Mouse (Mus musculus): Measurements from ENCODE around the gene Lamb2. TPM values are rescaled to one million over a fixed set of nuclear protein-coding genes. Genes with fewer than 3 reads are reported as not detected.

Lamb2 gene
- polyA plus RNA-seq, 1 experiment from 2014 or later = 18.1 TPM

- H3K27me3 ChIP-seq (ENCODE audit: control insufficient read depth, insufficient read depth, low read length) = no peaks in the 10 kb centered on the region
- WGBS = 69% methylated on average over 21 of the region's 21 CpGs
- DNase-seq (ENCODE audit: low spot score) (peak; percentile 62), ATAC-seq (ENCODE audit: insufficient read depth, low FRiP score, low TSS enrichment) (peak; percentile 56)
- H3K4me1 ChIP-seq (ENCODE audit: control insufficient read depth, insufficient read depth, low read length) = peaks cover 16% of the 10 kb centered on the region
- H3K4me2 ChIP-seq (ENCODE audit: low read depth) = peak overlapping the region; percentile 91
- peak overlapping the region; percentile 73 for H3K27ac ChIP-seq (ENCODE audit: low read depth, low read length)
- peak overlapping the region; percentile 10; the same call in 1 of the 2 replicates for H3K4me3 ChIP-seq (ENCODE audit: low read depth, low read length)
- 0 out of 2 replicates have a peak overlapping the region, but pooled peaks have one; percentile 14 for H3K9ac ChIP-seq (ENCODE audit: low read length)
- H3K36me3 ChIP-seq (ENCODE audit: control insufficient read depth, insufficient read depth, low read length) = no peaks in the 10 kb centered on the region
- no peaks in the 10 kb centered on the region for H3K9me3 ChIP-seq (ENCODE audit: control insufficient read depth, low read length)
Measured at GRCm38 (mm10) chr9:108450292-108451169, 29.0 kb upstream of the Lamb2 start.

DNA sequence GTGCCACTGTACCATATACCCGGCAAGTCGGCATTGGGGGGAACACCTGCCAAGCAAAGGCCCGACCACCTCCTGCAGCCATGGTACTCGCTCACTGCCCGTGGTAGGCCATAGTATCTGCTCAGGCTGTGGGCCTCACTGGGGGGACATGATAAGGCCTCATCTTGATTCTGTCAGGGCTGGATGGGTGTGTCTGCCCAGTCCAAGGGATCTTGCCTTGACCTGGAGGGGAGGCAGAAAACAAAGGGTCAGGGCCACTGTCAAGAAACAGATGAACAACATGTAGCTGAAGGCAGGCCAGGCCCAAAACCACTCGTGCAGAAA lies 28.4 kb upstream of the Lamb2 start:
- Histone ChIP-seq H3K4me3 (ENCODE audit: low read depth, low read length) (no peak overlapping the region), H3K36me3 (ENCODE audit: control insufficient read depth, insufficient read depth, low read length) (no peaks in the 10 kb centered on the region), H3K27ac (ENCODE audit: low read depth, low read length) (peak overlapping the region; percentile 73; the same call in 1 of the 2 replicates), H3K9ac (ENCODE audit: low read length) (0 out of 2 replicates have a peak overlapping the region, but pooled peaks have one; percentile 14), H3K4me2 (ENCODE audit: low read depth) (peak overlapping the region; percentile 91), H3K9me3 (ENCODE audit: control insufficient read depth, low read length) (no peaks in the 10 kb centered on the region), H3K4me1 (ENCODE audit: control insufficient read depth, insufficient read depth, low read length) (peaks cover 16% of the 10 kb centered on the region), H3K27me3 (ENCODE audit: control insufficient read depth, insufficient read depth, low read length) (no peaks in the 10 kb centered on the region)
- no peak for ATAC-seq (ENCODE audit: insufficient read depth, low FRiP score, low TSS enrichment)
- no peak for DNase-seq (ENCODE audit: low spot score)
- 80% methylated on average over 6 of the region's 6 CpGs for WGBS

- H3K27me3 ChIP-seq (ENCODE audit: control insufficient read depth, insufficient read depth, low read length) = no peaks in the 10 kb centered on the region
- H3K4me2 ChIP-seq (ENCODE audit: low read depth) = peak overlapping the region; percentile 91
- 51% methylated on average over 6 of the region's 6 CpGs for WGBS
- H3K9me3 ChIP-seq (ENCODE audit: control insufficient read depth, low read length) = no peaks in the 10 kb centered on the region
- no peak for DNase-seq (ENCODE audit: low spot score)
- peak overlapping the region; percentile 69 for H3K9ac ChIP-seq (ENCODE audit: low read length)
- H3K4me3 ChIP-seq (ENCODE audit: low read depth, low read length) = peak overlapping the region; percentile 57
- peaks cover 16% of the 10 kb centered on the region for H3K4me1 ChIP-seq (ENCODE audit: control insufficient read depth, insufficient read depth, low read length)
- H3K36me3 ChIP-seq (ENCODE audit: control insufficient read depth, insufficient read depth, low read length) = no peaks in the 10 kb centered on the region
- no peak overlapping the region for H3K27ac ChIP-seq (ENCODE audit: low read depth, low read length)
- ATAC-seq (ENCODE audit: insufficient read depth, low FRiP score, low TSS enrichment) = no peak
Measured at GRCm38 (mm10) chr9:108451519-108452160, 27.9 kb upstream of the Lamb2 start.

DNA sequence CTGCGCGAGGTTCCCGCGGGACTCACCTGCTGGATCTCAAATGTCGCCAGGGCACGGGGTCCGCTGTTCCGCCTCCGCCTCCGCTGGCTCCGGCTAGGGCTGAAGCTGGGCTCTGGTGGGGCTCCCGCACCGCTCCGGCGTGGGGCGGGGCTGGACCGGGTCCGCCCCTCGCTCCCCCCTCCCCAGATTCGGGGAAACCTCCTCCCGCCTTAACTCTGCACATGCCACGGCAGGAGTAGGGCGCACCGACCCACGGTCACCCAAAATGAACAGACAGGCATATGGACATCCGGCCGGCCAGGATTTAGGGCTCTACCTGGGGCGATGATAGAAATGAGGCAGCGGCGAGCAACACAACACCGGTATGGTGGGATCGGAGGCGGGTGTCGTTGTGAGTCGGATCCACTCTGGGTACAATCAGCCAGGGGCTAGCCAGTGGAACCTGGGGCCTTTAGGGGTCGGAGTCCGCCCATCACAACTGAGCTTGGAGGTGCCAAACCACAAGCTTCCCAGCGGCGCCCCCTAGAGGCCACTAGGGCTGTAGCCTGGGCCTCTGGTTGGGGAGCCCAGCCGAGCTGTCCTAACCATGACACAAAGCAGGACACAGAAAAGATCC lies 27.1 kb upstream of the Lamb2 start:
- H3K36me3 ChIP-seq (ENCODE audit: control insufficient read depth, insufficient read depth, low read length) = no peaks in the 10 kb centered on the region
- peaks cover 16% of the 10 kb centered on the region for H3K4me1 ChIP-seq (ENCODE audit: control insufficient read depth, insufficient read depth, low read length)
- H3K4me3 ChIP-seq (ENCODE audit: low read depth, low read length) = peak overlapping the region; percentile 57
- H3K9me3 ChIP-seq (ENCODE audit: control insufficient read depth, low read length) = no peaks in the 10 kb centered on the region
- H3K9ac ChIP-seq (ENCODE audit: low read length) = peak overlapping the region; percentile 69
- under 1% methylated on average over 40 of the region's 40 CpGs for WGBS
- no peaks in the 10 kb centered on the region for H3K27me3 ChIP-seq (ENCODE audit: control insufficient read depth, insufficient read depth, low read length)
- peak; percentile 49 for ATAC-seq (ENCODE audit: insufficient read depth, low FRiP score, low TSS enrichment)
- DNase-seq (ENCODE audit: low spot score) = peak; percentile 92
- no peak overlapping the region for H3K27ac ChIP-seq (ENCODE audit: low read depth, low read length)
- peak overlapping the region; percentile 91 for H3K4me2 ChIP-seq (ENCODE audit: low read depth)

DNA sequence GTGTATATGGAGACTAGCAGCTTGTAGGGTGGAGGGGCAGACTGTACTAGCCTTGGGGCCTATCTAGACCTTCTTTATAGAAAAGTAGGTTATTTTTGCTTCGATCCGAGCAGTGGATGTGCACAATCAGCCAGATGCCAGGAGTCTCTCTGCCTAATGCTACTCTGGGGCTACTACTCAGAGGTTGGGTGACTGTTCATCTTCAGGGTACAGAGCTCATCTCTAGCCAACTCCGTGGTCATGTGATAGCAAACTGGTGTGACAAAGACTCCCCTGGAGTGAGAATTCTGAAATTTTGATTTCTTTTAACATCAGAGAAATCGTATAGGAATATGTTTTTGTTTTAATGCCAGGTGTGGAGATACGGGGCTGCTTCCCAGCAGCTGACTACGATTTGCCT lies 26.6 kb upstream of the Lamb2 start:
- peaks cover 16% of the 10 kb centered on the region for H3K4me1 ChIP-seq (ENCODE audit: control insufficient read depth, insufficient read depth, low read length)
- H3K36me3 ChIP-seq (ENCODE audit: control insufficient read depth, insufficient read depth, low read length) = no peaks in the 10 kb centered on the region
- H3K27ac ChIP-seq (ENCODE audit: low read depth, low read length) = no peak overlapping the region
- H3K9ac ChIP-seq (ENCODE audit: low read length) = peak overlapping the region; percentile 69
- peak overlapping the region; percentile 57 for H3K4me3 ChIP-seq (ENCODE audit: low read depth, low read length)
- 57% methylated on average over 6 of the region's 6 CpGs for WGBS
- DNase-seq (ENCODE audit: low spot score) = no peak
- no peaks in the 10 kb centered on the region for H3K27me3 ChIP-seq (ENCODE audit: control insufficient read depth, insufficient read depth, low read length)
- H3K9me3 ChIP-seq (ENCODE audit: control insufficient read depth, low read length) = no peaks in the 10 kb centered on the region
- ATAC-seq (ENCODE audit: insufficient read depth, low FRiP score, low TSS enrichment) = no peak
- H3K4me2 ChIP-seq (ENCODE audit: low read depth) = peak overlapping the region; percentile 91

- WGBS = 83% methylated on average over 4 of the region's 4 CpGs
- no peaks in the 10 kb centered on the region for H3K36me3 ChIP-seq (ENCODE audit: control insufficient read depth, insufficient read depth, low read length)
- no peak overlapping the region for H3K4me2 ChIP-seq (ENCODE audit: low read depth)
- H3K4me3 ChIP-seq (ENCODE audit: low read depth, low read length) = no peak overlapping the region
- no peak overlapping the region for H3K27ac ChIP-seq (ENCODE audit: low read depth, low read length)
- DNase-seq (ENCODE audit: low spot score) (no peak), ATAC-seq (ENCODE audit: insufficient read depth, low FRiP score, low TSS enrichment) (no peak)
- H3K4me1 ChIP-seq (ENCODE audit: control insufficient read depth, insufficient read depth, low read length) = peaks cover 16% of the 10 kb centered on the region
- no peak overlapping the region for H3K9ac ChIP-seq (ENCODE audit: low read length)
- H3K9me3 ChIP-seq (ENCODE audit: control insufficient read depth, low read length) = no peaks in the 10 kb centered on the region
- H3K27me3 ChIP-seq (ENCODE audit: control insufficient read depth, insufficient read depth, low read length) = no peaks in the 10 kb centered on the region
Measured at GRCm38 (mm10) chr9:108453458-108453857, 26.1 kb upstream of the Lamb2 start.

GRCm38 (mm10) chr9:108454429-108454828 lies 25.1 kb upstream of the Lamb2 start:
- no peaks in the 10 kb centered on the region for H3K9me3 ChIP-seq (ENCODE audit: control insufficient read depth, low read length)
- no peaks in the 10 kb centered on the region for H3K36me3 ChIP-seq (ENCODE audit: control insufficient read depth, insufficient read depth, low read length)
- ATAC-seq (ENCODE audit: insufficient read depth, low FRiP score, low TSS enrichment) (no peak), DNase-seq (ENCODE audit: low spot score) (no peak)
- no peak overlapping the region for H3K4me2 ChIP-seq (ENCODE audit: low read depth)
- no peak overlapping the region for H3K27ac ChIP-seq (ENCODE audit: low read depth, low read length)
- H3K27me3 ChIP-seq (ENCODE audit: control insufficient read depth, insufficient read depth, low read length) = no peaks in the 10 kb centered on the region
- peaks cover 14% of the 10 kb centered on the region for H3K4me1 ChIP-seq (ENCODE audit: control insufficient read depth, insufficient read depth, low read length)
- H3K4me3 ChIP-seq (ENCODE audit: low read depth, low read length) = no peak overlapping the region
- 87% methylated on average over 6 of the region's 6 CpGs for WGBS
- H3K9ac ChIP-seq (ENCODE audit: low read length) = no peak overlapping the region

DNA sequence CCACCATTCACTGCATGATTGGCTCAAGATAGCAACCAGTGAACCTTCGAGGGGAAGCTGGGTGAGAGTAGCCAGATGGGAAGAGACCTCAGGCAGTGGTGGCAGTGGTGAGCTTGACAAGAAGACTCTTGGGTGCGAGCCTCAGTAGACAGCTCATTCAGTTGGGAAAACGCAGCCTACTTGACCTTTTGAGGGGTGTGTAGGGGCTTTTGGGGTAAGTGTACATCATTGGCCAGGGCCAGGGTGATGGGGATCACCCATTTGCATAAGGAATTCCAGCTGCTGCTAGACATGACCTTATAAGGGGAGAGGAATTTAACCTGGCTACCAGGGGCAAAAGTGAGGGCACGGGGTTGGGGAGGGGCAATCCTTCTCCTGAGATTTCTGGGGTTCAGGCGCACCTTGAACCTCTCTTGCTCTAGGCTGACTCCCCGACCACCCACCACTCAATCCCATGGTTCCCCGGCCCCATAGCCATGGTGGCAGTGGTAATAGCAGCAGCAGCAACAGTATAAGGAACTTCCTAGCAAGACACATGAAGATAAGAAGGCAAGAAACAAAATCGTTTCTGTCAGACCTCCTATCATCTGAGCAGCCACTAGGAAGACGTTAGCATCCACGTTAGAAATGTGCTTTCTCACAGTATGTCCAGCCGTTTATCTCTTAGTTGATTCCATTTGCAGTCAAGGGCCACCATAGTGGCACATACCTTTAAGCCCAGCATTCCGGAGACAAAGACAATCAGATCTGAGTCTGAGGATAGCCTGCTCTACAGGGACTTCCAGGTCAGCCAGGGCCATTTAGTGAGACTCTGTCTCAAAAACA lies 23.6 kb upstream of the Lamb2 start:
- no peak overlapping the region for H3K4me2 ChIP-seq (ENCODE audit: low read depth)
- WGBS = 79% methylated on average over 12 of the region's 12 CpGs

More for the DNA sequence above, 23.6 kb upstream of the Lamb2 start:
- no peaks in the 10 kb centered on the region for H3K9me3 ChIP-seq (ENCODE audit: control insufficient read depth, low read length)
- no peak overlapping the region for H3K27ac ChIP-seq (ENCODE audit: low read depth, low read length)
- no peak overlapping the region for H3K9ac ChIP-seq (ENCODE audit: low read length)
- DNase-seq (ENCODE audit: low spot score) (no peak), ATAC-seq (ENCODE audit: insufficient read depth, low FRiP score, low TSS enrichment) (no peak)
- H3K4me3 ChIP-seq (ENCODE audit: low read depth, low read length) = no peak overlapping the region
- H3K4me1 ChIP-seq (ENCODE audit: control insufficient read depth, insufficient read depth, low read length) = peaks cover under 1% of the 10 kb centered on the region
- H3K36me3 ChIP-seq (ENCODE audit: control insufficient read depth, insufficient read depth, low read length) = no peaks in the 10 kb centered on the region
- no peaks in the 10 kb centered on the region for H3K27me3 ChIP-seq (ENCODE audit: control insufficient read depth, insufficient read depth, low read length)
